Mouse (Mus musculus) liver, adult 2 months (tissue): ENCODE measurements at regions not wholly inside any gene's neighbourhood (a gene's known extent, or its start where the extent isn't known, plus 50 kb on each side); places are given as distances from the start of the nearest gene placed in this dataset.

Experiments used
- DNase-seq: peaks from one replicate; pipeline ENCODE4 v3.0.0-alpha.2; 2011; ENCODE audit warnings: low read depth, low spot score; ENCODE audit errors: extremely low read depth
- H3K27ac ChIP-seq: fragments of 200-500 bp; replicated peaks from 2 replicates; pipeline ENCODE4 v1.5.1; 2012; ENCODE audit warnings: low read depth, mild to moderate bottlenecking, control low read depth, inconsistent platforms, low read length; ENCODE audit not compliant: insufficient read depth
- H3K27me3 ChIP-seq: fragments of 200-500 bp; 2 replicates; pipeline ENCODE4 v1.6.1; 2012; ENCODE audit warnings: mild to moderate bottlenecking, moderate library complexity, low read length, inconsistent platforms; ENCODE audit not compliant: control insufficient read depth, insufficient read depth
- H3K36me3 ChIP-seq: fragments of 200-500 bp; 2 replicates; pipeline ENCODE4 v1.6.1; 2012; ENCODE audit warnings: low read length, inconsistent platforms; ENCODE audit not compliant: control insufficient read depth, insufficient read depth
- H3K4me1 ChIP-seq: fragments of 200-500 bp; 2 replicates; pipeline ENCODE4 v1.6.1; 2011; ENCODE audit warnings: low read length; ENCODE audit not compliant: control insufficient read depth, insufficient read depth
- H3K4me3 ChIP-seq: fragments of 200-500 bp; 2 replicates; pipeline ENCODE4 v1.5.1; 2011; ENCODE audit warnings: low read depth, mild to moderate bottlenecking, control low read depth, low read length, moderate library complexity; ENCODE audit not compliant: insufficient read depth
- H3K79me2 ChIP-seq: fragments of 200-500 bp; 2 replicates; pipeline ENCODE4 v1.6.1; 2012; ENCODE audit warnings: inconsistent platforms, mild to moderate bottlenecking, low read length, moderate library complexity; ENCODE audit not compliant: control insufficient read depth, insufficient read depth
- H3K9ac ChIP-seq: fragments of 200-500 bp; 2 replicates; pipeline ENCODE4 v1.6.1; 2012; ENCODE audit warnings: low read depth, mild to moderate bottlenecking, control low read depth, inconsistent platforms, low read length
- CTCF ChIP-seq: fragments of 200-500 bp; IDR thresholded peaks from 2 replicates; pipeline ENCODE4 v1.5.1; 2011; ENCODE audit warnings: low read depth, low read length, control low read depth
- POLR2A ChIP-seq: fragments of 200-500 bp; IDR thresholded peaks from 2 replicates; pipeline ENCODE4 v1.6.1; 2011; ENCODE audit warnings: low read length, control low read depth; ENCODE audit not compliant: insufficient read depth; ENCODE audit errors: extremely low read depth
- whole genome bisulfite sequencing: fragments of 180-500 bp; shearing (Covaris S2); methylation state at CpG from one replicate; pipeline ENCODE4 v1.1.7; 2018; 5-methylcytosine and 5-hydroxymethylcytosine counted together

GRCm38 (mm10) chrX:99232331-99232730 lies 96.4 kb downstream of the Efnb1 start:
- Histone ChIP-seq H3K9ac (no peak overlapping the region), H3K4me1 (no peaks in the 10 kb centered on the region), H3K4me3 (no peak overlapping the region), H3K27me3 (no peaks in the 10 kb centered on the region), H3K36me3 (no peaks in the 10 kb centered on the region), H3K27ac (no peak overlapping the region), H3K79me2 (no peaks in the 10 kb centered on the region)
- 86% methylated on average over 7 of the region's 7 CpGs for WGBS
- no peak for DNase-seq
- TF ChIP-seq CTCF (no peak), POLR2A (no peak)

GRCm38 (mm10) chrX:99225111-99225752 lies 89.3 kb downstream of the Efnb1 start:
- Histone ChIP-seq H3K36me3 (no peaks in the 10 kb centered on the region), H3K27ac (no peak overlapping the region), H3K79me2 (no peaks in the 10 kb centered on the region), H3K9ac (no peak overlapping the region), H3K4me3 (no peak overlapping the region), H3K27me3 (no peaks in the 10 kb centered on the region), H3K4me1 (no peaks in the 10 kb centered on the region)
- no peak for DNase-seq
- no peak for TF ChIP-seq POLR2A
- WGBS, result 76% methylated on average over 7 of the region's 7 CpGs

GRCm38 (mm10) chrX:99222017-99222416 lies 86.1 kb downstream of the Efnb1 start:
- WGBS, result 83% methylated on average over 5 of the region's 5 CpGs
- H3K27ac ChIP-seq, result no peak overlapping the region
- H3K27me3 ChIP-seq, result no peaks in the 10 kb centered on the region
- no peaks in the 10 kb centered on the region for H3K36me3 ChIP-seq
- H3K79me2 ChIP-seq, result no peaks in the 10 kb centered on the region
- no peak for DNase-seq
- no peak for TF ChIP-seq CTCF
- TF ChIP-seq POLR2A, result no peak
- no peak overlapping the region for H3K9ac ChIP-seq
- no peak overlapping the region for H3K4me3 ChIP-seq
- no peaks in the 10 kb centered on the region for H3K4me1 ChIP-seq

GRCm38 (mm10) chrX:99220674-99221455 lies 84.9 kb downstream of the Efnb1 start:
- H3K4me3 ChIP-seq, result no peak overlapping the region
- H3K27me3 ChIP-seq, result no peaks in the 10 kb centered on the region

DNA sequence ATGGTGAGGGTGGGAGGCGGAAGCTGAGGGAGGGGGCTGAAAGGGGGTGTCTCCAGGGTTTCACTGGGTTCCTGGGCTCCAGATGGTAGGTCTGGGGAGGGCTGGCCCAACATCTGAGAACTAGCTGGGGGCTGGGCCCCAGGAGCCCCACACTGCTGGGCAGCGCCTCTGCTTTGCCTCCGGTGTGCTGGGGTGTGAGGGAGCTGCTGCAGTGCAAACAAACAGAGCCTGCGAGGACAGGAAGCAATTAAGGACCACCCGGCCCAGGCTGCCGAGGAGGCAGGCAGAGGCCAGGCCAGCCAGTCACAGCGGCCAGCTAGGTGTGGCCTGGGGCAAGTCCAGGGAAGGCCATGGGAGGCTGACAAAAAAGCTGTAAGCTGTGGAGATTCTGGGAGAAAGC lies 82.3 kb downstream of the Efnb1 start:
- Histone ChIP-seq H3K79me2 (no peaks in the 10 kb centered on the region), H3K4me3 (no peak overlapping the region), H3K36me3 (no peaks in the 10 kb centered on the region), H3K4me1 (no peaks in the 10 kb centered on the region), H3K27me3 (no peaks in the 10 kb centered on the region), H3K27ac (no peak overlapping the region), H3K9ac (no peak overlapping the region)
- DNase-seq, result no peak
- WGBS, result 74% methylated on average over 7 of the region's 7 CpGs
- TF ChIP-seq POLR2A (no peak), CTCF (no peak)

More at GRCm38 (mm10) chrX:99220674-99221455, 84.9 kb downstream of the Efnb1 start:
- H3K79me2 ChIP-seq, result no peaks in the 10 kb centered on the region
- 80% methylated on average over 8 of the region's 8 CpGs for WGBS
- H3K9ac ChIP-seq, result no peak overlapping the region
- no peaks in the 10 kb centered on the region for H3K4me1 ChIP-seq
- TF ChIP-seq POLR2A, result no peak
- no peak for TF ChIP-seq CTCF
- no peaks in the 10 kb centered on the region for H3K36me3 ChIP-seq
- no peak for DNase-seq
- H3K27ac ChIP-seq, result no peak overlapping the region
